Mouse (Mus musculus) liver, embryonic 14.5 days (tissue): ENCODE measurements around the gene Rtp1. TPM values are rescaled to one million over a fixed set of nuclear protein-coding genes. Genes with fewer than 3 reads are reported as not detected.
A peak's percentile ranks its signal among the peaks of the same experiment; 100 is the strongest.

ENCODE experiments used
- ATAC-seq: fragments of 200-750 bp; cut with Nextera tagmentation; 2 replicates; pipeline ENCODE4 v1.8.0; 2017; ENCODE audit warnings: moderate number of reproducible peaks, mild to moderate bottlenecking, moderate library complexity; ENCODE audit not compliant: insufficient read depth
- DNase-seq, 3 experiments: peaks; one replicate each; pipeline ENCODE4 v3.0.0-alpha.2; 2012 to 2013; ENCODE audit warnings: low read depth in 3 of 3, low spot score in 3 of 3
- H3K27ac ChIP-seq: fragments of 300-500 bp; sonication (generic); 2 replicates; pipeline ENCODE4 v1.5.1; 2014; ENCODE audit warnings: moderate library complexity, mild to moderate bottlenecking, control low read depth, inconsistent platforms
- H3K27me3 ChIP-seq: fragments of 300-500 bp; sonication (generic); 2 replicates; pipeline ENCODE4 v1.6.1; 2014; ENCODE audit warnings: mild to moderate bottlenecking, low read length, moderate library complexity; ENCODE audit not compliant: control insufficient read depth, insufficient read depth
- H3K36me3 ChIP-seq: fragments of 300-500 bp; sonication (generic); replicated peaks from 2 replicates; pipeline ENCODE4 v1.6.1; 2014; ENCODE audit warnings: low read depth; ENCODE audit not compliant: control insufficient read depth, insufficient read depth
- H3K4me1 ChIP-seq, 2 experiments: fragments of 200-500 bp in 1 of 2; fragments of 300-500 bp in 1 of 2; sonication (generic) in 1 of 2; replicated peaks; 2 replicates each; pipeline ENCODE4 v1.6.1; 2012 to 2014; ENCODE audit warnings: antibody characterized with exemption in 1 of 2, inconsistent platforms in 1 of 2, low read length in 1 of 2; ENCODE audit not compliant: control insufficient read depth in 2 of 2, insufficient read depth in 2 of 2
- H3K4me2 ChIP-seq: fragments of 300-500 bp; sonication (generic); 2 replicates; pipeline ENCODE4 v1.6.1; 2014; ENCODE audit warnings: low read depth, mild to moderate bottlenecking, control low read depth, moderate library complexity
- H3K4me3 ChIP-seq, 2 experiments: fragments of 200-500 bp in 1 of 2; fragments of 300-500 bp in 1 of 2; sonication (generic) in 1 of 2; 2 replicates each; pipeline ENCODE4 v1.5.1; 2012 to 2014; ENCODE audit warnings: low read depth in 2 of 2, low read length in 2 of 2, mild to moderate bottlenecking in 2 of 2, control low read depth in 1 of 2, inconsistent platforms in 1 of 2, moderate library complexity in 1 of 2; ENCODE audit not compliant: insufficient read depth in 1 of 2
- H3K9ac ChIP-seq: fragments of 300-500 bp; sonication (generic); replicated peaks from 2 replicates; pipeline ENCODE4 v1.6.1; 2014; ENCODE audit warnings: mild to moderate bottlenecking, control low read depth, moderate library complexity
- H3K9me3 ChIP-seq: fragments of 300-500 bp; sonication (generic); 2 replicates; pipeline ENCODE4 v1.6.1; 2016; ENCODE audit warnings: low read length, mixed read lengths; ENCODE audit not compliant: control insufficient read depth
- CTCF ChIP-seq: IDR thresholded peaks from 2 replicates; pipeline ENCODE4 v1.5.1; 2016; ENCODE audit warnings: antibody characterized with exemption, low read depth, control low read depth
- EP300 ChIP-seq: IDR thresholded peaks from 2 replicates; pipeline ENCODE4 v1.6.1; 2016; ENCODE audit warnings: antibody characterized with exemption, low read depth
- WGBS: fragments of 180-500 bp; shearing (Covaris S2); extraction: QIAGEN DNeasy Blood & Tissue Kit; methylation state at CpG from one replicate; pipeline ENCODE4 v1.1.7; 2014; ENCODE audit not compliant: insufficient replicate concordance; 5-methylcytosine and 5-hydroxymethylcytosine counted together
- polyA plus RNA-seq, 2 experiments: library from polyadenylated mRNA; depleted of rRNA in 1 of 2; stranded (reverse) in 1 of 2; unstranded in 1 of 2; fragments of >200 nt; fragmentation: Nextera tagmentation in 1 of 2; extraction: Ambion mirVana in 1 of 2; gene quantifications; 2 replicates each; pipeline versions ENCODE4 v1.2.1 to v1.2.3; 2012 to 2014

The Rtp1 gene
- polyA plus RNA-seq, 2 experiments, result not detected

- H3K4me3 ChIP-seq, result no peak overlapping the region
- DNase-seq, result no peak
- H3K36me3 ChIP-seq, result no peaks in the 10 kb centered on the region
- no peak overlapping the region for H3K9ac ChIP-seq
- WGBS, result 50% methylated on average over 6 of the region's 6 CpGs
- TF ChIP-seq CTCF, result no peak
- no peak for TF ChIP-seq EP300
- no peak for ATAC-seq
- no peaks in the 10 kb centered on the region; a peak in 1 of 4 replicates for H3K4me1 ChIP-seq
- H3K27me3 ChIP-seq, result no peaks in the 10 kb centered on the region
- no peaks in the 10 kb centered on the region for H3K9me3 ChIP-seq
- no peak overlapping the region for H3K27ac ChIP-seq
- H3K4me2 ChIP-seq, result no peak overlapping the region
Observed at GRCm38 (mm10) chr16:23454376-23454775, 25.4 kb downstream of the Rtp1 start.

GRCm38 (mm10) chr16:23456534-23456933, 27.6 kb downstream of the Rtp1 start:
- 42% methylated on average over 3 of the region's 3 CpGs for WGBS

GRCm38 (mm10) chr16:23457338-23457737, 28.4 kb downstream of the Rtp1 start:
- TF ChIP-seq EP300, result no peak
- no peak for TF ChIP-seq CTCF

More at GRCm38 (mm10) chr16:23456534-23456933, 27.6 kb downstream of the Rtp1 start:
- no peaks in the 10 kb centered on the region for H3K9me3 ChIP-seq
- no peak overlapping the region for H3K27ac ChIP-seq
- no peak for DNase-seq
- H3K4me2 ChIP-seq, result no peak overlapping the region
- H3K4me1 ChIP-seq, result no peaks in the 10 kb centered on the region; a peak in 1 of 4 replicates
- H3K4me3 ChIP-seq, result no peak overlapping the region
- no peak overlapping the region for H3K9ac ChIP-seq
- no peak for TF ChIP-seq EP300
- TF ChIP-seq CTCF, result no peak
- no peaks in the 10 kb centered on the region for H3K36me3 ChIP-seq
- peak; percentile 23; the same call in 1 of the 2 replicates for ATAC-seq
- H3K27me3 ChIP-seq, result no peaks in the 10 kb centered on the region

GRCm38 (mm10) chr16:23458906-23459588, 30.1 kb downstream of the Rtp1 start:
- no peaks in the 10 kb centered on the region for H3K27me3 ChIP-seq
- no peaks in the 10 kb centered on the region for H3K36me3 ChIP-seq
- no peak overlapping the region for H3K9ac ChIP-seq
- H3K9me3 ChIP-seq, result no peaks in the 10 kb centered on the region
- ATAC-seq (no peak), DNase-seq (no peak)
- no peak overlapping the region for H3K4me2 ChIP-seq
- WGBS, result 39% methylated on average over 7 of the region's 7 CpGs
- no peak overlapping the region for H3K4me3 ChIP-seq
- H3K4me1 ChIP-seq, result no peaks in the 10 kb centered on the region; a peak in 1 of 4 replicates
- TF ChIP-seq CTCF, result no peak
- TF ChIP-seq EP300, result no peak
- no peak overlapping the region for H3K27ac ChIP-seq

More at GRCm38 (mm10) chr16:23457338-23457737, 28.4 kb downstream of the Rtp1 start:
- Histone ChIP-seq H3K27me3 (no peaks in the 10 kb centered on the region), H3K9me3 (no peaks in the 10 kb centered on the region), H3K4me3 (no peak overlapping the region), H3K36me3 (no peaks in the 10 kb centered on the region), H3K4me2 (no peak overlapping the region), H3K4me1 (no peaks in the 10 kb centered on the region; a peak in 1 of 4 replicates), H3K27ac (no peak overlapping the region), H3K9ac (no peak overlapping the region)
- no peak for ATAC-seq
- 18% methylated on average over 5 of the region's 5 CpGs for WGBS
- DNase-seq, result no peak

- Histone ChIP-seq H3K4me1 (no peaks in the 10 kb centered on the region; a peak in 1 of 4 replicates), H3K27me3 (no peaks in the 10 kb centered on the region), H3K4me2 (no peak overlapping the region), H3K27ac (no peak overlapping the region), H3K36me3 (no peaks in the 10 kb centered on the region), H3K4me3 (no peak overlapping the region), H3K9ac (no peak overlapping the region), H3K9me3 (no peaks in the 10 kb centered on the region)
- DNase-seq (no peak), ATAC-seq (peak; percentile 62)
- TF ChIP-seq EP300, result no peak
- no peak for TF ChIP-seq CTCF
- 57% methylated on average over 4 of the region's 4 CpGs for WGBS
Observed at GRCm38 (mm10) chr16:23463671-23464347, 34.9 kb downstream of the Rtp1 start.
